Mouse (Mus musculus) erythroblast, adult 5-6 weeks (primary cell): ENCODE data around the gene Prkg2. TPM values are rescaled to one million over a fixed set of nuclear protein-coding genes. Genes with fewer than 3 reads are reported as not detected.

Experiments
- ATAC-seq: replicated peaks from 2 replicates; pipeline ENCODE4 v1.8.0; 2016; ENCODE audit warnings: moderate number of reproducible peaks, mild to moderate bottlenecking, moderate TSS enrichment, inconsistent platforms; ENCODE audit not compliant: poor library complexity, low FRiP score, severe bottlenecking
- total RNA-seq, 2 experiments: library from RNA; stranded (forward) in 1 of 2; stranded (reverse) in 1 of 2; fragments of 150-400 nt in 1 of 2; fragments of 200-764, 138-1000 nt in 1 of 2; gene quantifications; 2 replicates each; pipeline versions ENCODE4 v1.2.3 to v1.2.4; 2015 to 2017; ENCODE audit warnings: low replicate concordance in 2 of 2

Gene Prkg2
- total RNA-seq, 2 experiments from 2014 or later, result not detected

- ATAC-seq, result no peak
Measured at GRCm38 (mm10) chr5:98922921-98923320, 114.2 kb downstream of the Prkg2 start.

- no peak for ATAC-seq
Measured at GRCm38 (mm10) chr5:98921608-98922007, 115.5 kb downstream of the Prkg2 start.

GRCm38 (mm10) chr5:98918716-98919115 lies 118.4 kb downstream of the Prkg2 start:
- no peak for ATAC-seq

DNA sequence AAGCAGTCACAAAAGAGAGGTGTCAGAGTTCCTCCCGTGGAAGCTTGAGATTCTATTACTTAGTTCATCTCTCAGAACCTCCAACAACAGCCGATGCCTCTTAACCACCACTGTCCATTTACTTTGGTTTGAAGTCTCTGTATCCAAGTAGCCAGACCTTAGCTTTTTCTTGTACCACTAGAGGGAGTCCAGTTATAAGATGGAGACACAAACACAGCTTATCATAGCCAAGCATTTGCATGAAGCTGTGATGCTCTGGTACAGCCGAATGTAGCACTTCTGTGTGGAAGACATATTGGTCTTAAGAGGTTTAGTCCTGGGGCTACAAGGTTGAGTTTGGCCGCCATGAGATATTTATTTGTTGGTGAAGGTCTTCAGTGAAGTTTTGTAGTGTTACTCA lies 134.8 kb downstream of the Prkg2 start:
- no peak for ATAC-seq

DNA sequence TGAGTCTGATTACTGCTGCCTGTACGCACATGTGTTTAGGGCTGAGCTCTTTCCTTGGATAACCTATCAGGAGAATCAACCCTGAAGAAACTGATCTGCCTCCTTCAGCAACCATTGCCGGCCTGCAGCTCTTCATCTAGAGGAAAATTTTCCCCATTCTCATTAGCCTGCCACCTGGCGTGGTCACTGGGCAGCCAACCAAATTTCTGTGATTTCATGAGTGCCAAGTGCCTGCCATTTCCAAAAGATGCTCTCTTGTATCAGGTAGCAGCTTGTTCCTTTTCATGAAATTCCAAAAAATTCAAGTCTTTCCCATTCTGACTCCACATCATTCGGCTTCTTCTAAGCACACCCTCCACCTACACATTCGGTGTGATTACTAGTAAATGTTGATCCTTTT lies 136.2 kb downstream of the Prkg2 start:
- ATAC-seq, result no peak

DNA sequence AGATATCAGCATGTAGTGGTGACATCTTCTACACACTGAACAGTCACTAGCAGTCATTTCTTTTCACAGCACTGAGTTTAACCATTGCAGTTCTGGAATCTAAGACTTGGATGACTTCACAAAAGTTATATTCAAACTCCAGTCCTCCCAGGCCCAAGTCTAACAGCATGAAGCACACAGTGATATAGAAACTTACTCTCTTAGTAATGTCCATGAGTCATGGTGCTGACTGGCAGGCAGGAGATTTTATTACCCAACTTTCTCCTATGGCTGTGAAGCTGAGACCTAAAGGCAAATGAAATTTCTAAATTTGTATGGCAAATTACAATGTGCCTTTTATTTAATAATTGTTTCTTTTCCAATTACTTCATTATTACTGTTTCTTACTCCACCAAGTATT lies 139.2 kb downstream of the Prkg2 start:
- ATAC-seq, result no peak

- no peak for ATAC-seq
Measured at GRCm38 (mm10) chr5:98894281-98894680, 142.9 kb downstream of the Prkg2 start.

DNA sequence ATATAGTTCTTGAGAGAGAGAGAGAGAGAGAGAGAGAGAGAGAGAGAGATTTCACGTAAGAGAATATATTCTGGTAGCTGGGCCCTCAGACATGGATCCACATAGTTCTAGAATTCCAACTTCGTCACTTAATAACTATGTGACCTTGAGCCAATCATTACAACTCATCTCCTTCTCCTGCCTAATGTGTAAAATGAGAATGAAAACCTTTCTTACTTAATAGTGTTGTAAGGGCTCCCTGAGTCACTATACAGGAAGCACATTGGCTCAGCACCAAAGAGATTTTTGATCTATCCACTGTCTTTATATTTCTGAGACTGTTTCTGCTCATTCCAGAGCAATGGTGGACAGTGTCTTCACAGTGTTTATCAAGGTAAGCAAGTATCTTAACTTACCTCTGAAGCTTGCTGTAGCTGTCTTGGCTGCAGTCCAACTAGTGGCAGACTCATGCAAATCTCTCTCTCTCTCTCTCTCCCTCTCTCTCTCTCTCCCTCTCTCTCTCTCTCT lies 146.6 kb downstream of the Prkg2 start:
- ATAC-seq, result no peak

- no peak for ATAC-seq
Measured at GRCm38 (mm10) chr5:98882096-98882495, 155.1 kb downstream of the Prkg2 start.

Other genes starting within 250 kb of the Prkg2 start
- not detected in 2 replicates for gene Bmp3, start 182.9 kb downstream of the Prkg2 start, total RNA-seq (2015; ENCODE audit: low replicate concordance)
- gene Bmp3, start 182.9 kb downstream of the Prkg2 start, total RNA-seq (2017; ENCODE audit: low replicate concordance), result 0.14 TPM in 1 of 2 replicates, not detected in the other